Mouse (Mus musculus): ENCODE measurements around the gene Mal. TPM values are rescaled to one million over a fixed set of nuclear protein-coding genes. Genes with fewer than 3 reads are reported as not detected.

The Mal gene
- polyA plus RNA-seq, 1 experiment: 0.55 TPM

DNA sequence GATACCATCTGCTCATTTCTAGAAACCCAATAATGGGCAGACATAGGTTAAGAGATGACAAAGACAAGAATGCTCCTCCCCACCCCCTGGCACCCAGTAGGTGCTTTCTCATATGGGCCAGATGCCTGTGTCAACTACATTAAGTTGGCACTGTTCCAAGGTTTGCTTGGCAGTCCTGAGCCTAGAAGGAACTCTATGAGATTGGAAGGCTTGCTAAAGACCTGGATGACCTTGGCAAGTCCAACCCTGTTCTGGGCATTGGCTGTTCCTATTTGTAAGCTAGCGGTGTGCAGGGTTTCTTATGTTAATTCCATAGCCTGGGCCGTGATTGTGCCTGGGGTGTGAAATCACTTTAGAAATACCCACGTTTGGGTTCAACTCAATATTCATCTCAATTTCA is 1.7 kb downstream of the Mal start:
- Histone ChIP-seq H3K27ac (ENCODE audit: control insufficient read depth, insufficient read depth, low read depth, low read length, poor library complexity) (no peak overlapping the region), H3K4me1 (ENCODE audit: control insufficient read depth, insufficient read depth, low read length) (no peaks in the 10 kb centered on the region), H3K4me3 (replicated peaks; ENCODE audit: control insufficient read depth, low read depth, low read length) (no peak overlapping the region)
- WGBS: 64% methylated on average over 3 of the region's 3 CpGs
- TF ChIP-seq CTCF (IDR thresholded peaks at IDR 0.05; ENCODE audit: control insufficient read depth, insufficient read depth, low read length) (no peak), POLR2A (IDR thresholded peaks at IDR 0.05; ENCODE audit: borderline replicate concordance, control insufficient read depth, low read depth, low read length) (no peak)

DNA sequence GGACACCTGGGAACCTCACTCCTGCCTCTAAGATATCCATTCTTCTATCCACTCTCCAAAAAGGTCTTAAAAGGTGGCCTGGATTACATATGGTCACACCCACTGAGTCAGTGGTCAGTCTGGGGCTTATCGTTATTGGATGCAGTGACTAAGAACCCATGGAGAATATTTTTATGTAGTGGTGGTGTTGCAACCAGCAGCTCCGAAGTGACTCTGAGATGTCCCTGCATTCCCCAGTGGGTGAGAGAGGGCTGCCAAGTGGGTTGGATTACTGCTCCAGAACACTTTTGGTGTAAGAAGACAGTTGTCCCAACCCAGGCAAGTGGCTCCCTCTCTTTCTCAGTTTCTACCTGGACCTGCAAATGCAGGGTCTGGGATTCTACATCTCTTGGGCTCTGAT is 3.7 kb downstream of the Mal start:
- Histone ChIP-seq H3K4me1 (ENCODE audit: control insufficient read depth, insufficient read depth, low read length) (no peaks in the 10 kb centered on the region), H3K4me3 (replicated peaks; ENCODE audit: control insufficient read depth, low read depth, low read length) (no peak overlapping the region), H3K27ac (ENCODE audit: control insufficient read depth, insufficient read depth, low read depth, low read length, poor library complexity) (no peak overlapping the region)
- TF ChIP-seq POLR2A (IDR thresholded peaks at IDR 0.05; ENCODE audit: borderline replicate concordance, control insufficient read depth, low read depth, low read length) (no peak), CTCF (IDR thresholded peaks at IDR 0.05; ENCODE audit: control insufficient read depth, insufficient read depth, low read length) (no peak)
- WGBS: 77% methylated on average over 2 of the region's 2 CpGs

DNA sequence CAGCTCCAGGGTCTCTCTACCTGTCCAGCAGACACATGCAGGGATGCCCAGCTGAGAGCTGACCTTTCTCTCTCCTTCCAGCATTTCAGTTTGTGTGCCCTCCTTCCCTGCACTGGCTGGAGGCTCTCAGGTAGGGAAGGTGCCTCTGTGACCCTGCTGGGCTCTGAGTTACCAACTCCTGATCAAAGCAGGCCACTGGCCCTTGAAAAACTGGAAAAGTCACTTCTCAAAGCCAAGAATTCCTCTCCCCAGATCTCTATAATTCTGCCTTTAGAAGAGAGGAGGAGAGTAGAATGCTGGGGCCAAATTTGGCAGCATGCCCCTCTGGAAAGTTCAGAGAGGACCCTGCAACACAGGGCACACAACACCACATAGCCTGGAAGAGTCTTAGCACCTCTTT is 4.2 kb downstream of the Mal start:
- no peak overlapping the region for H3K4me3 ChIP-seq (replicated peaks; ENCODE audit: control insufficient read depth, low read depth, low read length)
- TF ChIP-seq CTCF (IDR thresholded peaks at IDR 0.05; ENCODE audit: control insufficient read depth, insufficient read depth, low read length) (no peak), POLR2A (IDR thresholded peaks at IDR 0.05; ENCODE audit: borderline replicate concordance, control insufficient read depth, low read depth, low read length) (no peak)
- no peaks in the 10 kb centered on the region for H3K4me1 ChIP-seq (ENCODE audit: control insufficient read depth, insufficient read depth, low read length)
- no peak overlapping the region for H3K27ac ChIP-seq (ENCODE audit: control insufficient read depth, insufficient read depth, low read depth, low read length, poor library complexity)

DNA sequence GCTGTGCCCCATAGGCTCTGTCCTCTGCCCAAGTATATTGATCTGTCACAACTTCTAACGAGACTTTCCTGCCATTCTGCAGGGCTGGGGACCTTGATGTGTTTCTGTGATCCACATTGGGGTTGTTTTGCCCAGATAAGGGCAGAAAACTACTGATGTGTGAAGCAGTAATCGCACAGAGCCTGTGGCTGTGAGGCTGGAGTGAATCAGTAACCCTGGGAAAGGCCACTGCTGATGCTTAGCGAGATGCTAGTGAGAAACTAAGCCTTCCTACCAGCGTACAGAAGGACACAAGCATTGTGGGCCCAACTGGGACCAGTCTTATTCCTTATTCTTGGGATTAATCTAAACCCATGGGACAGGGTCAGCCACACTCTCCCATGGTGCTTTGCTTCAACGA is 4.9 kb downstream of the Mal start:
- H3K4me1 ChIP-seq (ENCODE audit: control insufficient read depth, insufficient read depth, low read length): no peaks in the 10 kb centered on the region

DNA sequence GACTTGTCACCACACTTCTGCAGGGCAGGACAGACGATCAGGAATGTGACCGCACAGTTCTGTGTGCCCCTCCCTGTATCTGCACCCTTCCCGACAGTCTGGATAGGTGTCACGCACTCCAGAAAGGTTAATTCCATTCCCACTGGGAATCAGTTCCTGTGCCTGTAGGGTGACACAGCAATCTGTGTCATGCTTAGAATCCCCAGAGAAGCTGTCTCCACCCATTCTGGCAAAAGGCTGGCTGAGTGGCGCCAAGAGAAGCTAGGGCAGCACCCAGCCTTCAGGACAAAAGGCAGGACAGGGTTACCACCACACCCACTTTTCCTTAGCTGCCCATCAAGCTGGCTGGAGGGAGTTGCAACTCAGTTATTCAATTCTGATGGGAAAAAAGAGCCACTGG is 6.6 kb downstream of the Mal start:
- WGBS: 64% methylated on average over 5 of the region's 5 CpGs
- Histone ChIP-seq H3K4me3 (replicated peaks; ENCODE audit: control insufficient read depth, low read depth, low read length) (no peak overlapping the region), H3K27ac (ENCODE audit: control insufficient read depth, insufficient read depth, low read depth, low read length, poor library complexity) (no peak overlapping the region), H3K4me1 (ENCODE audit: control insufficient read depth, insufficient read depth, low read length) (no peaks in the 10 kb centered on the region)
- TF ChIP-seq CTCF (IDR thresholded peaks at IDR 0.05; ENCODE audit: control insufficient read depth, insufficient read depth, low read length) (no peak), POLR2A (IDR thresholded peaks at IDR 0.05; ENCODE audit: borderline replicate concordance, control insufficient read depth, low read depth, low read length) (no peak)

More for the DNA sequence above, 4.9 kb downstream of the Mal start:
- TF ChIP-seq POLR2A (IDR thresholded peaks at IDR 0.05; ENCODE audit: borderline replicate concordance, control insufficient read depth, low read depth, low read length) (no peak), CTCF (IDR thresholded peaks at IDR 0.05; ENCODE audit: control insufficient read depth, insufficient read depth, low read length) (no peak)
- H3K27ac ChIP-seq (ENCODE audit: control insufficient read depth, insufficient read depth, low read depth, low read length, poor library complexity): no peak overlapping the region
- no peak overlapping the region for H3K4me3 ChIP-seq (replicated peaks; ENCODE audit: control insufficient read depth, low read depth, low read length)
- WGBS: 69% methylated on average over 5 of the region's 5 CpGs

DNA sequence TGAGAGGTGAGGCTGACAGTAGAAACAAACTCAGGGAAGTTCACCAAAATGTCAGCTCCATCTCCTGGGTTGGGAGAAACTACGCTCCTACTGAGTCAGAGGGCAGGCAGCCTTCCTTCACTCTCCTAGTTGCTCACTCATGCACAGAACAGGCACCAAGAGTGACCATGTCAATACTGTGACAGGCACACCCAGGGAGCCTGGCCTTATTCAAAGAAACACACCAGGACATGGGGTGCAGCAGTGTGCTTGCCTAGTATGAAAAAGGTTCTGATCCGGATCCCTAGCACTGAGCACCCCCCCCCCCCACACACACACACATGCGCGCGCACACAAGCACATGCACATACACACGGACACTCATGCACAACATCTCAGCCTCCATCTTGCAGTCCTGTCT is 8.3 kb downstream of the Mal start:
- H3K4me3 ChIP-seq (replicated peaks; ENCODE audit: control insufficient read depth, low read depth, low read length): no peak overlapping the region
- WGBS: 81% methylated on average over 6 of the region's 6 CpGs
- TF ChIP-seq CTCF (IDR thresholded peaks at IDR 0.05; ENCODE audit: control insufficient read depth, insufficient read depth, low read length) (no peak), POLR2A (IDR thresholded peaks at IDR 0.05; ENCODE audit: borderline replicate concordance, control insufficient read depth, low read depth, low read length) (no peak)
- H3K4me1 ChIP-seq (ENCODE audit: control insufficient read depth, insufficient read depth, low read length): no peaks in the 10 kb centered on the region
- H3K27ac ChIP-seq (ENCODE audit: control insufficient read depth, insufficient read depth, low read depth, low read length, poor library complexity): no peak overlapping the region

DNA sequence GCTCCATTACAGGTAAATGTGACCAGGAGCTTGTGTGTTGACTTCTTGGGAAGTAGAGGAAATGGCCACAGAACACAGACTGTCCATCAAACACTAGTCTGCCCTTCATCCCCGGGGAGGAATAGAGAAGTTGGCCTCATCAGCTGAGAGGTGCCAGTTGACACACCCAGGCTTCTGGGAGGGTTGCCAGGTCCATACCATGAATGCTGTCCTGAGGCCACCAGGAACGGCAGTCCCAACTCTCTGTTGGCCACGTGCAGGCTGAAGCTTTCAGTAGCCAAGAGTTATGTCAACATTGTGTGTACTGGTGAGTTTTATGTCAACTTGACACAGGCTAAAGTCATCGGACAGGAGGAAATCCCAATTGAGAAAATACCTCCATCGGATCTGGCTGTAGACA is 9.6 kb downstream of the Mal start:
- 52% methylated on average over 5 of the region's 5 CpGs for WGBS
- Histone ChIP-seq H3K4me3 (replicated peaks; ENCODE audit: control insufficient read depth, low read depth, low read length) (no peak overlapping the region), H3K4me1 (ENCODE audit: control insufficient read depth, insufficient read depth, low read length) (no peaks in the 10 kb centered on the region), H3K27ac (ENCODE audit: control insufficient read depth, insufficient read depth, low read depth, low read length, poor library complexity) (no peak overlapping the region)
- TF ChIP-seq POLR2A (IDR thresholded peaks at IDR 0.05; ENCODE audit: borderline replicate concordance, control insufficient read depth, low read depth, low read length): no peak
- no peak for TF ChIP-seq CTCF (IDR thresholded peaks at IDR 0.05; ENCODE audit: control insufficient read depth, insufficient read depth, low read length)

DNA sequence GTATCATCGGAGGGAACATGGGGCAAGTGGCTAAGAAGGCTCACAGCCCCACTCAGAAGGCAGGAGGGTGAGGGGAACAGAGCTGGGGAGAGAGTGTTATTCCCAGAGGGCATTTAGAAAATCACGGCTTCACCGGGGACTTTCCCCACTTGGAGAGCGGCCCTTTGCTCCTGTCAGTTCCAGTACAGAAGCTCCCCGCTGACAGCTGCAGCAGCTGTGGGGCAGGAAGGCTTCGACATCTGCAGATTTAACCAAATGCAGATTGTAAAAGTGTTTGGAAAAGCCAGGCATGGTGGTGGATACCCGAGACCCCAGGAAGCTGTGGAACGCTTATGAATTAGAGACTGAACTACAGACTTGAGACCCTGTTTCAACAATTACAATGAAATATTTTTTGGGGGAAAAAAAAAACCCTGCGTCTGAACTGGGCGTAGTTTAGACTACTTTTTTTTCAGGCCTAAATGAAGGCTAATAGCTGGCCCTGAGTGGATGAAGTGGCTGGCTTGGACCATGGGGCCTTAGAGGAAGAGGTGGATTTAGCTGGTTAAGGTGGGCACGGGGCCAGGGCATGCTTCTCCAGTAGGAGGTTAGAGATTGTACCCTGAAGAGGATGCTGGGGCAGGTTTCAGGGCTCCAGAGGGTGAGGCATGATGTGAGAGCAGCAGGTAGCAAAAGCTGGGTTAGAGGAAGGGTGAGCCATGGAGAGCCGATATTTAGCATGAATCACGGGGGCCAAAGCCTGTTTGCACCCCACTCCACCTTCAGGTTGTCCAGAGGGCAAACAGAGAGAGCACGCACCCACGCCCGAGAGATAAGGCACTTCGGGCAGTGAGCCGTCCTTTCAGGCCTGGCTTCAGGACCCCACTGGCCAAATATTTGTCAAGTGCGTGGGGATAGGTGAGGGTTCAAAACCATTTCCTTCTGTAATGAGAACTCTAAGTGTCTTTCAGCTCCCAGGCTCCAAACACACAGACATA is 12.5 kb downstream of the Mal start:
- H3K4me3 ChIP-seq (replicated peaks; ENCODE audit: control insufficient read depth, low read depth, low read length): no peak overlapping the region
- WGBS: 71% methylated on average over 19 of the region's 19 CpGs
- no peaks in the 10 kb centered on the region for H3K4me1 ChIP-seq (ENCODE audit: control insufficient read depth, insufficient read depth, low read length)
- no peak for TF ChIP-seq POLR2A (IDR thresholded peaks at IDR 0.05; ENCODE audit: borderline replicate concordance, control insufficient read depth, low read depth, low read length)
- TF ChIP-seq CTCF (IDR thresholded peaks at IDR 0.05; ENCODE audit: control insufficient read depth, insufficient read depth, low read length): no peak
- no peak overlapping the region for H3K27ac ChIP-seq (ENCODE audit: control insufficient read depth, insufficient read depth, low read depth, low read length, poor library complexity)

All from bone marrow, adult 2 months (tissue).